Mouse (Mus musculus) neural tube, embryonic 11.5 days (tissue): Measurements from ENCODE around the gene Foxo1. TPM values are rescaled to one million over a fixed set of nuclear protein-coding genes. Genes with fewer than 3 reads are reported as not detected.

Experiments used
- ATAC-seq: fragments of 200-750 bp; cut with Nextera tagmentation; 2 replicates; pipeline ENCODE4 v1.8.0; 2017; ENCODE audit warnings: moderate number of reproducible peaks, mild to moderate bottlenecking, moderate TSS enrichment, moderate library complexity; ENCODE audit not compliant: insufficient read depth, low FRiP score, low TSS enrichment
- DNase-seq: peaks from one replicate; pipeline ENCODE4 v3.0.0-alpha.2; 2015; ENCODE audit warnings: low spot score
- H3K27ac ChIP-seq: fragments of 300-500 bp; sonication (generic); 2 replicates; pipeline ENCODE4 v1.5.1; 2014; ENCODE audit warnings: low read depth, mild to moderate bottlenecking, low read length
- H3K27me3 ChIP-seq: fragments of 300-500 bp; sonication (generic); 2 replicates; pipeline ENCODE4 v1.6.1; 2014; ENCODE audit warnings: mild to moderate bottlenecking, low read length, mixed read lengths; ENCODE audit not compliant: control insufficient read depth, insufficient read depth
- H3K36me3 ChIP-seq: fragments of 300-500 bp; sonication (generic); 2 replicates; pipeline ENCODE4 v1.6.1; 2014; ENCODE audit warnings: mild to moderate bottlenecking, low read length, moderate library complexity, mixed read lengths; ENCODE audit not compliant: control insufficient read depth, insufficient read depth
- H3K4me1 ChIP-seq: fragments of 300-500 bp; sonication (generic); 2 replicates; pipeline ENCODE4 v1.6.1; 2014; ENCODE audit warnings: low read length, mixed read lengths; ENCODE audit not compliant: control insufficient read depth, insufficient read depth
- H3K4me2 ChIP-seq: fragments of 300-500 bp; sonication (generic); 2 replicates; pipeline ENCODE4 v1.6.1; 2014; ENCODE audit warnings: low read depth, mild to moderate bottlenecking, moderate library complexity
- H3K4me3 ChIP-seq: fragments of 300-500 bp; sonication (generic); 2 replicates; pipeline ENCODE4 v1.5.1; 2014; ENCODE audit warnings: low read depth, low read length
- H3K9ac ChIP-seq: fragments of 300-500 bp; sonication (generic); 2 replicates; pipeline ENCODE4 v1.6.1; 2014; ENCODE audit warnings: mild to moderate bottlenecking, low read length
- H3K9me3 ChIP-seq: fragments of 300-500 bp; sonication (generic); 2 replicates; pipeline ENCODE4 v1.6.1; 2016; ENCODE audit warnings: low read length; ENCODE audit not compliant: control insufficient read depth
- WGBS: fragments of 180-500 bp; shearing (Covaris S2); extraction: QIAGEN DNeasy Blood & Tissue Kit; methylation state at CpG from one replicate; pipeline ENCODE4 v1.1.7; 2014; 5-methylcytosine and 5-hydroxymethylcytosine counted together
- polyA plus RNA-seq: library from polyadenylated mRNA; unstranded; fragments of >200 nt; fragmentation: Nextera tagmentation; extraction: Ambion mirVana; gene quantifications from 2 replicates; pipeline ENCODE4 v1.2.1, GENCODE M21; 2014

Foxo1 gene
- polyA plus RNA-seq, 1 experiment from 2014 or later = 4.2 TPM

GRCm38 (mm10) chr3:52262431-52263161 is 5.5 kb upstream of the Foxo1 start:
- Histone ChIP-seq H3K4me2 (no peak overlapping the region), H3K4me3 (no peak overlapping the region), H3K9me3 (no peaks in the 10 kb centered on the region), H3K27ac (no peak overlapping the region), H3K9ac (no peak overlapping the region), H3K36me3 (no peaks in the 10 kb centered on the region), H3K4me1 (no peaks in the 10 kb centered on the region; the same call in 1 of the 2 replicates), H3K27me3 (peaks cover 13% of the 10 kb centered on the region)
- DNase-seq = peak; percentile 72
- WGBS = 43% methylated on average over 13 of the region's 13 CpGs
- ATAC-seq = no peak

- WGBS = 84% methylated on average over 8 of the region's 8 CpGs
- ATAC-seq = no peak
- Histone ChIP-seq H3K27ac (no peak overlapping the region), H3K4me1 (no peaks in the 10 kb centered on the region; the same call in 1 of the 2 replicates), H3K9ac (no peak overlapping the region), H3K36me3 (no peaks in the 10 kb centered on the region), H3K9me3 (no peaks in the 10 kb centered on the region), H3K4me3 (no peak overlapping the region), H3K27me3 (peaks cover 22% of the 10 kb centered on the region), H3K4me2 (no peak overlapping the region)
- DNase-seq = no peak
These were observed 3.8 kb upstream of the Foxo1 start for GRCm38 (mm10) chr3:52264354-52264753.

- H3K9ac ChIP-seq = no peak overlapping the region
- H3K27ac ChIP-seq = no peak overlapping the region
- no peak for ATAC-seq
- peaks cover 8% of the 10 kb centered on the region for H3K4me1 ChIP-seq
- 11% methylated on average over 17 of the region's 17 CpGs for WGBS
- H3K9me3 ChIP-seq = no peaks in the 10 kb centered on the region
- H3K4me3 ChIP-seq = no peak overlapping the region
- no peaks in the 10 kb centered on the region for H3K36me3 ChIP-seq
- H3K4me2 ChIP-seq = no peak overlapping the region; the same call in 1 of the 2 replicates
- peaks cover 35% of the 10 kb centered on the region for H3K27me3 ChIP-seq
- no peak for DNase-seq
These were observed 1.5 kb upstream of the Foxo1 start for GRCm38 (mm10) chr3:52266606-52267160.

GRCm38 (mm10) chr3:52267293-52267651 is 864 bp upstream of the Foxo1 start:
- Histone ChIP-seq H3K9me3 (no peaks in the 10 kb centered on the region), H3K4me1 (peaks cover 8% of the 10 kb centered on the region), H3K27ac (no peak overlapping the region), H3K27me3 (peaks cover 35% of the 10 kb centered on the region), H3K9ac (peak overlapping the region; percentile 62), H3K4me3 (peak overlapping the region; percentile 78), H3K36me3 (no peaks in the 10 kb centered on the region), H3K4me2 (peak overlapping the region; percentile 83)
- whole genome bisulfite sequencing = under 1% methylated on average over 15 of the region's 15 CpGs
- DNase-seq = no peak
- ATAC-seq = no peak

GRCm38 (mm10) chr3:52268487-52268736 is 276 bp downstream of the Foxo1 start:
- H3K27ac ChIP-seq = no peak overlapping the region
- H3K4me1 ChIP-seq = peaks cover 8% of the 10 kb centered on the region
- under 1% methylated on average over 27 of the region's 40 CpGs for WGBS
- ATAC-seq (no peak; the same call in 1 of the 2 replicates), DNase-seq (no peak)
- peak overlapping the region; percentile 78 for H3K4me3 ChIP-seq
- H3K36me3 ChIP-seq = no peaks in the 10 kb centered on the region
- H3K9me3 ChIP-seq = no peaks in the 10 kb centered on the region
- peak overlapping the region; percentile 83 for H3K4me2 ChIP-seq
- peak overlapping the region; percentile 62 for H3K9ac ChIP-seq
- peaks cover 35% of the 10 kb centered on the region for H3K27me3 ChIP-seq

GRCm38 (mm10) chr3:52268737-52269513 is 789 bp downstream of the Foxo1 start:
- H3K4me2 ChIP-seq = peak overlapping the region; percentile 83
- H3K9ac ChIP-seq = peak overlapping the region; percentile 62
- H3K4me1 ChIP-seq = peaks cover 8% of the 10 kb centered on the region
- under 1% methylated on average over 82 of the region's 89 CpGs for WGBS
- no peaks in the 10 kb centered on the region for H3K9me3 ChIP-seq
- H3K27me3 ChIP-seq = peaks cover 35% of the 10 kb centered on the region
- ATAC-seq (peak; percentile 60), DNase-seq (no peak)
- H3K27ac ChIP-seq = no peak overlapping the region
- H3K36me3 ChIP-seq = no peaks in the 10 kb centered on the region
- H3K4me3 ChIP-seq = peak overlapping the region; percentile 78

- Histone ChIP-seq H3K27me3 (peaks cover 35% of the 10 kb centered on the region), H3K36me3 (no peaks in the 10 kb centered on the region), H3K4me2 (peak overlapping the region; percentile 83), H3K4me3 (peak overlapping the region; percentile 78), H3K9me3 (no peaks in the 10 kb centered on the region), H3K4me1 (peaks cover 8% of the 10 kb centered on the region), H3K9ac (peak overlapping the region; percentile 62), H3K27ac (no peak overlapping the region)
- no peak for ATAC-seq
- under 1% methylated on average over 55 of the region's 55 CpGs for WGBS
- DNase-seq = peak; percentile 60
These were observed 1.6 kb downstream of the Foxo1 start for GRCm38 (mm10) chr3:52269514-52270351.

GRCm38 (mm10) chr3:52270511-52270910 is 2.4 kb downstream of the Foxo1 start:
- WGBS = 31% methylated on average over 3 of the region's 3 CpGs
- Histone ChIP-seq H3K9ac (no peak overlapping the region), H3K27ac (no peak overlapping the region), H3K9me3 (no peaks in the 10 kb centered on the region), H3K4me2 (peak overlapping the region; percentile 83), H3K4me1 (peaks cover 8% of the 10 kb centered on the region), H3K36me3 (no peaks in the 10 kb centered on the region), H3K4me3 (peak overlapping the region; percentile 78), H3K27me3 (peaks cover 35% of the 10 kb centered on the region)
- DNase-seq = no peak
- ATAC-seq = no peak
